Mouse (Mus musculus) E14TG2a.4 (cell line): ENCODE measurements around the gene Casc1.

ENCODE experiments used
- CTCF ChIP-seq: conservative IDR thresholded peaks from 2 replicates; pipeline ENCODE4 v1.5.1; 2014; ENCODE audit warnings: low read length
- NANOG ChIP-seq: IDR thresholded peaks from 2 replicates; pipeline ENCODE4 v1.6.1; 2014; ENCODE audit warnings: borderline replicate concordance, low read length, mixed read lengths

DNA sequence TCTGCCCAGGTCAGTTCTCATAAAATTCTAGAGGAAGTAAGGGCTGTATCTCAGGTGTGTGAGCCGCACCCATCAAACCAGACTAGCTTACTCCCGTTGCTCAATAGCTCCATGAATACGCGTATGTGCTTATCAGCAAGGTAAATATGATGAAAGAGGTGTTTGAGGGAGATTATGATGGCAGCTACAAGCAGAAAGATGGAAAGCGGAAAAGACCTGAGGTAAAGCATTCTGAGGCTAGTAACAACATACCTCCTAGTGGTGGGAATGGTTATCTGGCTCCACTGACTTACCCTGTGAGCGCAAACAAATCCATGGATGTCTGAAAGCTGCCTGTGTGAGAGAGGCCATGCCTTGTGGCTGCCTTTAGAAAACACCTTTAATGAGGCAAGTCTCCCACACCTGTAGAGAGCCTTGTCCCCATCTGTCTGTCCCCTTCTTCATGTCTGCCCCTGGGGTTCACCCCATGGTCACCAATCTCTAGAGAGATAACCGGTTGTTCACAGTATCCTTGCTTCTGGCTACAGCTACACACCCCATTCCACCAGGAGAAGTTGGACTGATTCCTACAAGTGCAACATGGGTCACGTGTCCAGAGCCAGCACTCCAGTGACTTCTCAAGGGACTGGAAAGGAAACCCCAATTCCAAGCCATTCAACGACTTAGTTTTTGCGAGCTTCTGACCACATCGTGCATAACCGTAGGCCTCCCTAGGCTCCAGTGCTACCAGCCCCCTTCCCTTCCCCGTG lies 45.3 kb upstream of the Casc1 start:
- TF ChIP-seq CTCF, result no peak
- TF ChIP-seq NANOG, result no peak
